Mouse (Mus musculus): Measurements from ENCODE around the gene Prkch. TPM values are rescaled to one million over a fixed set of nuclear protein-coding genes. Genes with fewer than 3 reads are reported as not detected.
A peak's percentile ranks its signal among the peaks of the same experiment; 100 is the strongest.

The Prkch gene
- polyA plus RNA-seq, 1 experiment from 2014 or later = 11.1 TPM

DNA sequence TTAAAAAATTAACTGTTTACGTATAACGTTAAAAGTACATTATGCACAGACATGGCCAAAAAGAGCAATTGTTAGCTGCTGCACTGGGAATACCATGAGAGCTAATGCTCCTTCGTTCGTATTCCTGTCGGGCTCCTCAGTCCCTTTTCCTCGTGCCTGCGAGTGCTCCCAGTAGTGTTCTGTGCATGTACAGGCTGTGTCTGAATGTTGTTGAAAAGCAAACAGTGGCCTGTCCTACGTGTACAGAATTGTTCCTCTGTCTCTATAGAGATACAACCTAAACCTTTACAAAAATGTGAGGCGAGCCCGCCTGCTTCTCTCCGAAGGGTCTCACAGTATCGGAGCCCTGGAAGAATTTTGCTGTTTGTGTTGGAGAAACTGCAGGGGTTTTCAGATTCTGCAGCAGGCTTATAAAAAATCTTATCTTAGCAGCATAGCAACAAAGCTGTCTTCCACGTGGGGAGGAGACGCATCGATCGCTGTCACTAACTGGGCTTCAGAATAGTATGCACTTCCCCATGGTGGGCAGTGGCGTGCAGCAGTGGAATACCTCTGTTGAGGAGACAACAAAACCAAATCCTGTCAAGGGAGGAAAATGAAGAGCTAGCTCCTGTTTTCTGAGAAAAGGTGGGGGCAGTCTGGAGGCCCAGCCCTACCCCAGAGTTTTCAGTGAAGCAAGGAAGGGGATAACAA, 147.4 kb downstream of the Prkch start:
- 0 out of 2 replicates have a peak overlapping the region, but pooled peaks have one; percentile 8 for H3K9ac ChIP-seq
- H3K27me3 ChIP-seq (replicated peaks) = no peaks in the 10 kb centered on the region
- no peaks in the 10 kb centered on the region for H3K36me3 ChIP-seq
- 56% methylated on average over 17 of the region's 17 CpGs for WGBS
- H3K4me3 ChIP-seq = no peak overlapping the region
- peaks cover 39% of the 10 kb centered on the region for H3K4me1 ChIP-seq
- no peak overlapping the region for H3K27ac ChIP-seq (replicated peaks)
- H3K9me3 ChIP-seq = no peaks in the 10 kb centered on the region
- H3K4me2 ChIP-seq = no peak overlapping the region
- no peak for ATAC-seq (ENCODE audit: extremely low read depth, insufficient number of reproducible peaks, low FRiP score, low TSS enrichment)

DNA sequence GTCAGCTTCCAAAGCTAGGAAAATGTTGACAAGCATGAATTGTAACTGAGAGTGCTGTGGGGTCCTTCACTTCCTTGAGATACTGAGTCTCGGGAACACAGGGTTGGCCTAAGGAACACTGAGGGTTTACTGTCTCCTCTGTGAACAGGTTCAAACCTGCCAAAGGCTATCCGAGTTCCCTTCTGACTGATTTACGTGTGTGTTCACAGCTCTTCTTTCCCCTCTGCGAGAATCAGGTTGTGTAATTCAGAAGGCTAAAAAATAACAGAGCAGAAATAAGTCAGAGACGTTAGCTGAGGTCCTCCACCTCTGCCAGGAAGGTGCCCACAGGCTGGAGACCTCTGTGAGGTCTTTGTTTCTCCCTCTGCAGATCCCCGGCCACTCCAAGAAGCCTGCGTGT, 148.3 kb downstream of the Prkch start:
- no peak for ATAC-seq (ENCODE audit: extremely low read depth, insufficient number of reproducible peaks, low FRiP score, low TSS enrichment)
- no peaks in the 10 kb centered on the region for H3K36me3 ChIP-seq
- 75% methylated on average over 7 of the region's 7 CpGs for WGBS
- H3K4me2 ChIP-seq = no peak overlapping the region
- H3K27ac ChIP-seq (replicated peaks) = peak overlapping the region; percentile 39
- H3K4me3 ChIP-seq = no peak overlapping the region
- H3K9ac ChIP-seq = no peak overlapping the region
- no peaks in the 10 kb centered on the region for H3K9me3 ChIP-seq
- H3K27me3 ChIP-seq (replicated peaks) = no peaks in the 10 kb centered on the region
- peaks cover 39% of the 10 kb centered on the region for H3K4me1 ChIP-seq

DNA sequence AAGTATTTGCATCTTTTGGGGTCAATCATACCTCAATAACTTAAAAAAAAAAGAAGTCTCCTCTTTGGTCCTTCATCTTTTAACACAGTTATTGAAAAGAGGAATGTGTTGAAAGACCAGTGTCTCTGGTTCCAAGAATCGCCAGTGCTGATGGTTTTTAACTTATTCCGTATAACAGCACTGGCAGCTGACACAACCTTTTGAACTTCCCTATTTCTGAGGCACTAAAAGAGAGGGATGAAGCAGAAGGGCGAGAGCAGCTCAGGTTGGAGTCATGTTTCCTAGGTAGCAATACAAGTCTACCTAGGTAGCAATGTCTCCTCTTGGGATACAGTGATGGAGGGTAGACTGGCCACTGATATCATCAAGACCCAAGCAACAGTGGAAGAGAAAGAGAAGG, 152.3 kb downstream of the Prkch start:
- H3K4me3 ChIP-seq = no peak overlapping the region
- H3K27ac ChIP-seq (replicated peaks) = no peak overlapping the region
- H3K36me3 ChIP-seq = no peaks in the 10 kb centered on the region
- peaks cover 20% of the 10 kb centered on the region for H3K4me1 ChIP-seq
- no peak overlapping the region for H3K4me2 ChIP-seq
- H3K9ac ChIP-seq = no peak overlapping the region
- H3K9me3 ChIP-seq = no peaks in the 10 kb centered on the region
- H3K27me3 ChIP-seq (replicated peaks) = no peaks in the 10 kb centered on the region
- ATAC-seq (ENCODE audit: extremely low read depth, insufficient number of reproducible peaks, low FRiP score, low TSS enrichment) = no peak
- WGBS = 81% methylated on average over 3 of the region's 3 CpGs

GRCm38 (mm10) chr12:73739611-73740219, 155.1 kb downstream of the Prkch start:
- ATAC-seq (ENCODE audit: extremely low read depth, insufficient number of reproducible peaks, low FRiP score, low TSS enrichment) = no peak
- H3K4me3 ChIP-seq = no peak overlapping the region
- no peaks in the 10 kb centered on the region for H3K9me3 ChIP-seq
- 70% methylated on average over 6 of the region's 6 CpGs for WGBS
- H3K4me1 ChIP-seq = peaks cover 18% of the 10 kb centered on the region
- H3K9ac ChIP-seq = no peak overlapping the region
- no peak overlapping the region; the same call in 1 of the 2 replicates for H3K27ac ChIP-seq (replicated peaks)
- no peak overlapping the region for H3K4me2 ChIP-seq
- no peaks in the 10 kb centered on the region for H3K27me3 ChIP-seq (replicated peaks)
- no peaks in the 10 kb centered on the region for H3K36me3 ChIP-seq

DNA sequence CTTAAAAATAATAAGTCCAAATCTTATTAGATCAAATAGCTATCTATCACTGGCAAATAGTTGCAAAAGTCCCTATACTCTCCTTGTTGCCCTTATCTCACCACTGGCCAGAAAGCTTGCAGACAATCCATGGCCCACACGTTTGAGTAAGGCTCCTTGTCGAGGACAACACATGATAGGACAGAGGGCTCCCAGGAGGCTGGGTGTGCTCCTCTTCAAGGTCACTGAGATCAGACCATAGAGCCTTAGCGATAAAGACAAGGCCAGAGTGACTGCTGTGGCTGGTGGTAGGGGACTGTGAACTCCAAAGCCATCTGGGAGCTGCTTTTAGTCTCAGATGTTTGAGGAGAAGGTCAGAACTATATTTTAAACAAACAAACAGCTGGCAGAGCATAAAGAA, 158.0 kb downstream of the Prkch start:
- H3K36me3 ChIP-seq = no peaks in the 10 kb centered on the region
- ATAC-seq (ENCODE audit: extremely low read depth, insufficient number of reproducible peaks, low FRiP score, low TSS enrichment) = no peak
- H3K27ac ChIP-seq (replicated peaks) = peak overlapping the region; percentile 45; the same call in 1 of the 2 replicates
- no peak overlapping the region for H3K4me3 ChIP-seq
- H3K4me2 ChIP-seq = no peak overlapping the region
- H3K9me3 ChIP-seq = no peaks in the 10 kb centered on the region
- no peak overlapping the region for H3K9ac ChIP-seq
- no peaks in the 10 kb centered on the region for H3K27me3 ChIP-seq (replicated peaks)
- H3K4me1 ChIP-seq = peaks cover 21% of the 10 kb centered on the region
- WGBS = 22% methylated on average over 3 of the region's 3 CpGs

DNA sequence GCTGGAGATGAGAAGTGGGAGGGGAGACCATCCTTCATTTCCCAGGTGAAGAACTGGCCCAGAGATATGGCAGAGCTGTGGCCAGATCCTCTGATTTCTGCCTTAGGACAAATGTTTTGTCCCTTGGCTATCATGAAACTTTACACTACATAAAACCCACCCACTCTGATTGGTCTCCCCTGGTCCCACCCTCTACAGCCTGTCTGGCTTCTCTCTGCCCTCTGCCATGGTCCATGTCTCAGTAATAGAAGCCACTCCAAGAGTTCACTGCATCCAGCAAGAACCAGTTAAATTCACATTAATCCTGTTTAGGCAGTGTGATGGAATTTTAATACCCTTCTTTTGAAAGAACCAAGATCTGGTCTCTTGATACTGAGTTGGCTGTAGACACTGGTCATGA, 158.5 kb downstream of the Prkch start:
- no peak for ATAC-seq (ENCODE audit: extremely low read depth, insufficient number of reproducible peaks, low FRiP score, low TSS enrichment)
- Histone ChIP-seq H3K27ac (replicated peaks) (peak overlapping the region; percentile 45; the same call in 1 of the 2 replicates), H3K27me3 (replicated peaks) (no peaks in the 10 kb centered on the region), H3K9ac (no peak overlapping the region), H3K9me3 (no peaks in the 10 kb centered on the region), H3K36me3 (no peaks in the 10 kb centered on the region), H3K4me2 (no peak overlapping the region), H3K4me1 (peaks cover 25% of the 10 kb centered on the region), H3K4me3 (no peak overlapping the region)

DNA sequence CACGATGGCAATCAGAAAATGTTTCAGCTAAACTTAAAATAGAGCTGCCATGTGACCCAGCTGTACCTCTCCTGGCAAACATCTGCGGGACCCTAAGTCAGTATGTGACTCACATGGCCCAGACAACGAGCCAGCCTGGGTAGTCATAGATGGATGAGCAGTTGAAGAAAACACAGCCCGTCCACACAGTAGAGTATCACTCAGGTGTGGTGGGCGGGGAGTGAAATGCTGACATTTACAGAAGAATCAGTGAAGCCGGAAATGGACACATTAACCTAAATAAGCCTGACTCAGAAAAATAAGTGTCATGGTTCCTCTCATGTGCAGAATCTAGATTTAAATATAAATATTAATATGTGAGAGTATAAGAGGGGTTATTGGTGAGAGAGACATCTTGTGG, 161.5 kb downstream of the Prkch start:
- 74% methylated on average over 6 of the region's 6 CpGs for WGBS
- Histone ChIP-seq H3K4me3 (no peak overlapping the region), H3K27me3 (replicated peaks) (no peaks in the 10 kb centered on the region), H3K27ac (replicated peaks) (no peak overlapping the region), H3K9me3 (no peaks in the 10 kb centered on the region), H3K36me3 (no peaks in the 10 kb centered on the region), H3K4me2 (no peak overlapping the region), H3K9ac (no peak overlapping the region), H3K4me1 (peaks cover 32% of the 10 kb centered on the region)
- ATAC-seq (ENCODE audit: extremely low read depth, insufficient number of reproducible peaks, low FRiP score, low TSS enrichment) = no peak

GRCm38 (mm10) chr12:73748373-73748772, 163.8 kb downstream of the Prkch start:
- no peak overlapping the region for H3K27ac ChIP-seq (replicated peaks)
- no peak overlapping the region for H3K4me2 ChIP-seq
- no peak overlapping the region for H3K9ac ChIP-seq
- no peak overlapping the region for H3K4me3 ChIP-seq
- H3K4me1 ChIP-seq = peaks cover 36% of the 10 kb centered on the region
- ATAC-seq (ENCODE audit: extremely low read depth, insufficient number of reproducible peaks, low FRiP score, low TSS enrichment) = no peak
- H3K9me3 ChIP-seq = no peaks in the 10 kb centered on the region
- H3K27me3 ChIP-seq (replicated peaks) = no peaks in the 10 kb centered on the region
- no peaks in the 10 kb centered on the region for H3K36me3 ChIP-seq
- WGBS = 79% methylated on average over 3 of the region's 3 CpGs

DNA sequence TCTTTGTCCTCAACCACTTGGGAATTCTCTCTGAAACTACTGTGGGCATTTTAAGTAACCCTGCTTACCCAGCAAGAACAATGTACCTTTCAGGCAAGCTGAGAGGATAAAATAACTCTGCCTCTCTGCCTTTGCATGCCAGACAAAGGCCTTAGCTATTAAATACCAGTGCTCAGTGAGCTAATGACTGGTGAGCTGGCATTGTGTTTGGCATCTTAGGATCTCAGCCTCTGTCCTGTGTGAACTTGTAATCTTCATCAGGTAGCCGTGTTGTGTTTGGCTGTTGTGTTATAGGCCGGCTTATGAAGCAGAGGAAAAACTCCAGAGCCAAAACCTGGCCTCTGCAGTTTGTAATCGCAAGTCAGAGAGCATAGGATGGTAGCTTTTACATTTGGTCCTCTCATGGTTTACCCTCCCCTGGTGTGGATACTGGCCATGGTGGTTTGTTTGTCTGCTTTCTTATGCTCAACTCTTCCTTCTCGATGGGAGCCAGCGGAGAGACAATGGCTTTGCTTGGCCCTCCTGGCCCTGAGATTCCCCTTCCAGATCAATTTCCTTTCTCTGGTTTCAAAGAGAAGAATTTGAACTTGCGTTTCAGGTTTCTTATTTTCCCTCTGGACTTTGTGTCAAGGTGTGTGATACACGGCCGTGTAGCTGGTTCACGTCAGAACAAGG, 170.0 kb downstream of the Prkch start:
- ATAC-seq (ENCODE audit: extremely low read depth, insufficient number of reproducible peaks, low FRiP score, low TSS enrichment) = no peak
- Histone ChIP-seq H3K4me2 (no peak overlapping the region), H3K27me3 (replicated peaks) (no peaks in the 10 kb centered on the region), H3K9ac (no peak overlapping the region), H3K27ac (replicated peaks) (no peak overlapping the region; the same call in 1 of the 2 replicates), H3K4me1 (peaks cover 67% of the 10 kb centered on the region), H3K4me3 (no peak overlapping the region), H3K9me3 (no peaks in the 10 kb centered on the region), H3K36me3 (no peaks in the 10 kb centered on the region)
- WGBS = 73% methylated on average over 9 of the region's 9 CpGs

GRCm38 (mm10) chr12:73755646-73756045, 171.1 kb downstream of the Prkch start:
- Histone ChIP-seq H3K9me3 (no peaks in the 10 kb centered on the region), H3K4me3 (no peak overlapping the region), H3K4me1 (peaks cover 60% of the 10 kb centered on the region), H3K36me3 (peaks cover under 1% of the 10 kb centered on the region; the same call in 1 of the 2 replicates), H3K27me3 (replicated peaks) (no peaks in the 10 kb centered on the region), H3K27ac (replicated peaks) (no peak overlapping the region), H3K9ac (no peak overlapping the region), H3K4me2 (no peak overlapping the region)
- 56% methylated on average over 8 of the region's 8 CpGs for WGBS
- no peak for ATAC-seq (ENCODE audit: extremely low read depth, insufficient number of reproducible peaks, low FRiP score, low TSS enrichment)

DNA sequence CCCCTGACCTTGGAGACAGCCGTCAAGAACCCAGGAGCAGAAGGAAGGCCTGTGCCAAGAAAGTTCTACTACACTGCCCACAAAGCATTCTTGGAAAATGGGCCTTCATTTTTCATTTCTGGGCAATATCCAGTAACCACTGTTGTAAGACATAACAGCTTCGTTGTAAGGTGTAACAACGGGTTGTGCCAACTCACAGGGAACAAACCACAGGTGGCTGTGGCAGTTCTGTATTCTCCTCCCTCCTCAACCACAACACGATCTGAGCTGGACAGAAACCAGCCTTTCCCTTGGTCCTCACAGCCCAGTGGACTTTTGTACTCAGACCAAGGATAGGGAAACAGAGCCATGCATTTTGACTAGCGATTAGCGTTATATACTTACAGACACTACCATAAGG, 171.9 kb downstream of the Prkch start:
- H3K9ac ChIP-seq = no peak overlapping the region
- H3K27ac ChIP-seq (replicated peaks) = no peak overlapping the region
- H3K27me3 ChIP-seq (replicated peaks) = no peaks in the 10 kb centered on the region
- H3K9me3 ChIP-seq = no peaks in the 10 kb centered on the region
- ATAC-seq (ENCODE audit: extremely low read depth, insufficient number of reproducible peaks, low FRiP score, low TSS enrichment) = no peak
- no peak overlapping the region for H3K4me2 ChIP-seq
- peaks cover 7% of the 10 kb centered on the region; the same call in 1 of the 2 replicates for H3K36me3 ChIP-seq
- H3K4me3 ChIP-seq = no peak overlapping the region
- H3K4me1 ChIP-seq = peaks cover 57% of the 10 kb centered on the region
- WGBS = 86% methylated on average over 6 of the region's 6 CpGs
